In genomic region chr1:62071139-62071538, GRCm38 (mm10) we compare ENCODE assay signal across 19 mouse cellular contexts.
"Had no signal": no experiment of that assay in that cellular context is flagged by ENCODE, and none has a peak within 500 bp of the region (broad histone marks: within the 10 kb centered on the region; RNA-seq: fewer than 3 reads in every experiment).

No protein-coding gene starts in this region.

- ATAC-seq: intestine, postnatal 0 days; midbrain, embryonic 13.5 days; midbrain, embryonic 16.5 days had no signal

- H3K4me3 ChIP-seq: left cerebral cortex, adult 2 months; liver, embryonic 13.5 days; megakaryocyte, embryonic 14.5 days; midbrain, embryonic 10.5 days; midbrain, embryonic 13.5 days; myocyte; neural tube, embryonic 13.5 days; stomach, embryonic 15.5 days had no signal

- H3K4me2 ChIP-seq: liver, embryonic 13.5 days; midbrain, embryonic 13.5 days; neural tube, embryonic 13.5 days; stomach, embryonic 15.5 days had no signal

- H3K27me3 ChIP-seq: liver, embryonic 13.5 days; megakaryocyte, embryonic 14.5 days; midbrain, embryonic 13.5 days; neural tube, embryonic 13.5 days; stomach, embryonic 15.5 days had no signal

- DNase-seq: kidney, adult 9 months; kidney, postnatal 10 days; kidney, postnatal 36 days; layer of hippocampus, postnatal 36 days; liver, embryonic 13.5 days; lung, postnatal 14 days; retina, postnatal 1 day; right cerebral cortex, postnatal 25 days; spleen, adult 18-20 months; thymus, postnatal 25 days had no signal

- H3K4me1 ChIP-seq: liver, embryonic 13.5 days; megakaryocyte, embryonic 14.5 days; midbrain, embryonic 13.5 days; neural tube, embryonic 13.5 days; stomach, embryonic 15.5 days had no signal

- H3K27ac ChIP-seq: left cerebral cortex, adult 2 months; liver, embryonic 13.5 days; midbrain, embryonic 10.5 days; midbrain, embryonic 13.5 days; neural tube, embryonic 13.5 days; stomach, embryonic 15.5 days had no signal

- H3K9ac ChIP-seq: liver, embryonic 13.5 days; midbrain, embryonic 13.5 days; neural tube, embryonic 13.5 days; stomach, embryonic 15.5 days had no signal

- H3K36me3 ChIP-seq: liver, embryonic 13.5 days; midbrain, embryonic 10.5 days; midbrain, embryonic 13.5 days; stomach, embryonic 15.5 days had no signal

- H3K9me3 ChIP-seq: liver, embryonic 13.5 days; stomach, embryonic 15.5 days had no signal
